Mouse (Mus musculus): ENCODE measurements around the gene Olfr1512.
"Not testable (repeated sequence)": the region's sequence is repeated elsewhere in the genome, so short reads cannot be mapped to it uniquely, and the experiment has no call there.

Olfr1512 gene

GRCm38 (mm10) chr14:52379068-52379467 is at the start of gene Olfr1512:
Gene Olfr1512 (minus strand): TSS chr14:52379168.
- DNase-seq = no peak

GRCm38 (mm10) chr14:52427686-52428085 is 48.7 kb upstream of the Olfr1512 start:
- no peak for DNase-seq

- DNase-seq = no peak
These were observed 35.3 kb upstream of the Olfr1512 start, which contains the start of gene Olfr1510 for GRCm38 (mm10) chr14:52414273-52414672. Gene Olfr1510 (minus strand): TSS chr14:52414373.

GRCm38 (mm10) chr14:52410142-52410919 is 31.4 kb upstream of the Olfr1512 start:
- not testable (repeated sequence) for DNase-seq

- no peak for DNase-seq
These were observed 18.3 kb upstream of the Olfr1512 start, which contains the start of gene Olfr1511 for GRCm38 (mm10) chr14:52397279-52397678. Gene Olfr1511 (minus strand): TSS chr14:52397379.

GRCm38 (mm10) chr14:52390084-52390848 is 11.3 kb upstream of the Olfr1512 start:
- not testable (repeated sequence) for DNase-seq

GRCm38 (mm10) chr14:52368741-52369140 is 10.2 kb downstream of the Olfr1512 start:
- DNase-seq = no peak

- DNase-seq = no peak
These were observed 22.7 kb downstream of the Olfr1512 start, which contains the start of gene Olfr1513 for GRCm38 (mm10) chr14:52356308-52356707. Gene Olfr1513 (minus strand): TSS chr14:52356408.

- DNase-seq = no peak
These were observed 39.5 kb downstream of the Olfr1512 start for GRCm38 (mm10) chr14:52339512-52339852.

GRCm38 (mm10) chr14:52338751-52339511 is 40.0 kb downstream of the Olfr1512 start:
- DNase-seq = peak; percentile 80 to 87

GRCm38 (mm10) chr14:52332171-52332570 is 46.8 kb downstream of the Olfr1512 start:
- no peak for DNase-seq

GRCm38 (mm10) chr14:52331069-52331750 is 47.8 kb downstream of the Olfr1512 start:
- no peak for DNase-seq

GRCm38 (mm10) chr14:52327910-52328812 is 50.8 kb downstream of the Olfr1512 start, which contains the start of gene Sall2:
Gene Sall2 (minus strand): TSS chr14:52328762.
- DNase-seq = peak in 1 of 2 experiments; percentile 29

- DNase-seq = no peak
These were observed 51.5 kb downstream of the Olfr1512 start for GRCm38 (mm10) chr14:52327375-52327901.

- DNase-seq = peak in 1 of 2 experiments; percentile 9
These were observed 53.1 kb downstream of the Olfr1512 start for GRCm38 (mm10) chr14:52325890-52326289.
